Mouse (Mus musculus): ENCODE measurements around the gene Aanat. TPM values are rescaled to one million over a fixed set of nuclear protein-coding genes. Genes with fewer than 3 reads are reported as not detected.

The Aanat gene
- total and polyA plus RNA-seq, 2 experiments: not detected

GRCm38 (mm10) chr11:116586801-116587631 lies 784 bp downstream of the Aanat start:
- TF ChIP-seq POLR2A (IDR thresholded peaks at IDR 0.05; ENCODE audit: extremely low read depth, insufficient read depth, low read length): no peak
- TF ChIP-seq CTCF (IDR thresholded peaks at IDR 0.05; ENCODE audit: low read depth, low read length): peak; percentile 95
- DNase-seq (ENCODE audit: extremely low read depth, low read depth, low spot score): no peak
- Histone ChIP-seq H3K27me3 (ENCODE audit: control insufficient read depth, insufficient read depth, low read length) (no peaks in the 10 kb centered on the region), H3K4me1 (ENCODE audit: control insufficient read depth, insufficient read depth, low read length) (no peaks in the 10 kb centered on the region), H3K27ac (replicated peaks; ENCODE audit: insufficient read depth, low read depth, low read length) (no peak overlapping the region), H3K79me2 (ENCODE audit: control insufficient read depth, insufficient read depth, low read length) (no peaks in the 10 kb centered on the region), H3K36me3 (ENCODE audit: control insufficient read depth, insufficient read depth, low read length) (no peaks in the 10 kb centered on the region), H3K4me3 (ENCODE audit: insufficient read depth, low read depth, low read length) (no peak overlapping the region), H3K9ac (ENCODE audit: low read depth, low read length) (no peak overlapping the region)
- WGBS: 27% methylated on average over 23 of the region's 23 CpGs

- Histone ChIP-seq H3K27me3 (ENCODE audit: control insufficient read depth, insufficient read depth, low read length) (no peaks in the 10 kb centered on the region), H3K4me1 (ENCODE audit: control insufficient read depth, insufficient read depth, low read length) (no peaks in the 10 kb centered on the region), H3K27ac (replicated peaks; ENCODE audit: insufficient read depth, low read depth, low read length) (no peak overlapping the region), H3K36me3 (ENCODE audit: control insufficient read depth, insufficient read depth, low read length) (no peaks in the 10 kb centered on the region), H3K79me2 (ENCODE audit: control insufficient read depth, insufficient read depth, low read length) (no peaks in the 10 kb centered on the region), H3K4me3 (ENCODE audit: insufficient read depth, low read depth, low read length) (no peak overlapping the region), H3K9ac (ENCODE audit: low read depth, low read length) (no peak overlapping the region)
- no peak for DNase-seq (ENCODE audit: extremely low read depth, low read depth, low spot score)
- TF ChIP-seq CTCF (IDR thresholded peaks at IDR 0.05; ENCODE audit: low read depth, low read length): no peak
- no peak for TF ChIP-seq POLR2A (IDR thresholded peaks at IDR 0.05; ENCODE audit: extremely low read depth, insufficient read depth, low read length)
- WGBS: 48% methylated on average over 14 of the region's 14 CpGs
Measured at GRCm38 (mm10) chr11:116589020-116589531, 2.8 kb downstream of the Aanat start.

- Histone ChIP-seq H3K9ac (ENCODE audit: low read depth, low read length) (no peak overlapping the region), H3K4me1 (ENCODE audit: control insufficient read depth, insufficient read depth, low read length) (no peaks in the 10 kb centered on the region), H3K27ac (replicated peaks; ENCODE audit: insufficient read depth, low read depth, low read length) (no peak overlapping the region), H3K27me3 (ENCODE audit: control insufficient read depth, insufficient read depth, low read length) (no peaks in the 10 kb centered on the region), H3K36me3 (ENCODE audit: control insufficient read depth, insufficient read depth, low read length) (no peaks in the 10 kb centered on the region), H3K4me3 (ENCODE audit: insufficient read depth, low read depth, low read length) (no peak overlapping the region), H3K79me2 (ENCODE audit: control insufficient read depth, insufficient read depth, low read length) (no peaks in the 10 kb centered on the region)
- DNase-seq (ENCODE audit: extremely low read depth, low read depth, low spot score): no peak
- WGBS: 77% methylated on average over 8 of the region's 8 CpGs
- no peak for TF ChIP-seq POLR2A (IDR thresholded peaks at IDR 0.05; ENCODE audit: extremely low read depth, insufficient read depth, low read length)
- TF ChIP-seq CTCF (IDR thresholded peaks at IDR 0.05; ENCODE audit: low read depth, low read length): no peak
Measured at GRCm38 (mm10) chr11:116589574-116589973, 3.3 kb downstream of the Aanat start.

- 53% methylated on average over 4 of the region's 4 CpGs for WGBS
- Histone ChIP-seq H3K27me3 (ENCODE audit: control insufficient read depth, insufficient read depth, low read length) (no peaks in the 10 kb centered on the region), H3K4me1 (ENCODE audit: control insufficient read depth, insufficient read depth, low read length) (no peaks in the 10 kb centered on the region)
Measured at GRCm38 (mm10) chr11:116591621-116592020, 5.4 kb downstream of the Aanat start.

GRCm38 (mm10) chr11:116592428-116592827 lies 6.2 kb downstream of the Aanat start:
- Histone ChIP-seq H3K27me3 (ENCODE audit: control insufficient read depth, insufficient read depth, low read length) (no peaks in the 10 kb centered on the region), H3K4me3 (ENCODE audit: insufficient read depth, low read depth, low read length) (no peak overlapping the region), H3K4me1 (ENCODE audit: control insufficient read depth, insufficient read depth, low read length) (no peaks in the 10 kb centered on the region), H3K79me2 (ENCODE audit: control insufficient read depth, insufficient read depth, low read length) (no peaks in the 10 kb centered on the region), H3K36me3 (ENCODE audit: control insufficient read depth, insufficient read depth, low read length) (no peaks in the 10 kb centered on the region), H3K27ac (replicated peaks; ENCODE audit: insufficient read depth, low read depth, low read length) (no peak overlapping the region), H3K9ac (ENCODE audit: low read depth, low read length) (no peak overlapping the region)
- peak; percentile 100 for TF ChIP-seq CTCF (IDR thresholded peaks at IDR 0.05; ENCODE audit: low read depth, low read length)
- TF ChIP-seq POLR2A (IDR thresholded peaks at IDR 0.05; ENCODE audit: extremely low read depth, insufficient read depth, low read length): no peak
- peak; percentile 79 for DNase-seq (ENCODE audit: extremely low read depth, low read depth, low spot score)

More at GRCm38 (mm10) chr11:116591621-116592020, 5.4 kb downstream of the Aanat start:
- Histone ChIP-seq H3K27ac (replicated peaks; ENCODE audit: insufficient read depth, low read depth, low read length) (no peak overlapping the region), H3K79me2 (ENCODE audit: control insufficient read depth, insufficient read depth, low read length) (no peaks in the 10 kb centered on the region), H3K36me3 (ENCODE audit: control insufficient read depth, insufficient read depth, low read length) (no peaks in the 10 kb centered on the region), H3K4me3 (ENCODE audit: insufficient read depth, low read depth, low read length) (no peak overlapping the region), H3K9ac (ENCODE audit: low read depth, low read length) (no peak overlapping the region)
- TF ChIP-seq CTCF (IDR thresholded peaks at IDR 0.05; ENCODE audit: low read depth, low read length) (no peak), POLR2A (IDR thresholded peaks at IDR 0.05; ENCODE audit: extremely low read depth, insufficient read depth, low read length) (no peak)
- no peak for DNase-seq (ENCODE audit: extremely low read depth, low read depth, low spot score)

- Histone ChIP-seq H3K4me3 (ENCODE audit: insufficient read depth, low read depth, low read length) (no peak overlapping the region), H3K4me1 (ENCODE audit: control insufficient read depth, insufficient read depth, low read length) (no peaks in the 10 kb centered on the region), H3K79me2 (ENCODE audit: control insufficient read depth, insufficient read depth, low read length) (no peaks in the 10 kb centered on the region), H3K36me3 (ENCODE audit: control insufficient read depth, insufficient read depth, low read length) (no peaks in the 10 kb centered on the region), H3K27ac (replicated peaks; ENCODE audit: insufficient read depth, low read depth, low read length) (no peak overlapping the region), H3K9ac (ENCODE audit: low read depth, low read length) (no peak overlapping the region), H3K27me3 (ENCODE audit: control insufficient read depth, insufficient read depth, low read length) (no peaks in the 10 kb centered on the region)
- 94% methylated on average over 4 of the region's 4 CpGs for WGBS
- no peak for DNase-seq (ENCODE audit: extremely low read depth, low read depth, low spot score)
- no peak for TF ChIP-seq CTCF (IDR thresholded peaks at IDR 0.05; ENCODE audit: low read depth, low read length)
- no peak for TF ChIP-seq POLR2A (IDR thresholded peaks at IDR 0.05; ENCODE audit: extremely low read depth, insufficient read depth, low read length)
Measured at GRCm38 (mm10) chr11:116593345-116593744, 7.1 kb downstream of the Aanat start.
